8 mouse cellular contexts compared by ENCODE assay signal in genomic region chr10:21378196-21378944, GRCm38 (mm10). TPM values are rescaled to one million over a fixed set of nuclear protein-coding genes. Genes with fewer than 3 reads are reported as not detected.
DNase-seq lines count a peak whose midpoint lies in the region; ATAC-seq and TF ChIP-seq lines count a peak whose summit lies in the region.
"Had no signal": no experiment of that assay in that cellular context is flagged by ENCODE, and none has a peak within 500 bp of the region (broad histone marks: within the 10 kb centered on the region; RNA-seq: fewer than 3 reads in every experiment).

No protein-coding gene starts in this region.

- no peak overlapping the region for H3K4me3 ChIP-seq in midbrain, postnatal 0 days (ENCODE audit: low read depth, low read length)
- no peak overlapping the region for H3K4me3 ChIP-seq in midbrain, embryonic 16.5 days (ENCODE audit: low read depth, low read length)

- H3K36me3 ChIP-seq in midbrain, postnatal 0 days (ENCODE audit: insufficient read depth, low read length), result no peaks in the 10 kb centered on the region
- H3K36me3 ChIP-seq in midbrain, embryonic 16.5 days (ENCODE audit: control insufficient read depth, insufficient read depth, low read length), result no peaks in the 10 kb centered on the region

- no peak overlapping the region for H3K9ac ChIP-seq in midbrain, postnatal 0 days (replicated peaks; ENCODE audit: low read length, poor library complexity, severe bottlenecking)
- no peak overlapping the region for H3K9ac ChIP-seq in midbrain, embryonic 16.5 days (ENCODE audit: low read depth, low read length)

- TF ChIP-seq CTCF in midbrain, postnatal 0 days (IDR thresholded peaks at IDR 0.05), result peak; percentile 54

- no peaks in the 10 kb centered on the region for H3K9me3 ChIP-seq in midbrain, postnatal 0 days (ENCODE audit: low read length)
- H3K9me3 ChIP-seq in midbrain, embryonic 16.5 days (replicated peaks; ENCODE audit: control insufficient read depth, low read length, poor library complexity, severe bottlenecking), result no peaks in the 10 kb centered on the region

- H3K27me3 ChIP-seq in midbrain, postnatal 0 days (ENCODE audit: insufficient read depth, low read length), result no peaks in the 10 kb centered on the region
- no peaks in the 10 kb centered on the region for H3K27me3 ChIP-seq in midbrain, embryonic 16.5 days (ENCODE audit: control insufficient read depth, insufficient read depth, low read depth, low read length)

- ATAC-seq in midbrain, postnatal 0 days (ENCODE audit: low FRiP score), result no peak
- no peak for ATAC-seq in midbrain, embryonic 16.5 days

- no peak overlapping the region for H3K4me2 ChIP-seq in midbrain, postnatal 0 days (ENCODE audit: low read depth, low read length, poor library complexity, severe bottlenecking)
- H3K4me2 ChIP-seq in midbrain, embryonic 16.5 days (ENCODE audit: low read length), result no peak overlapping the region

- H3K4me1 ChIP-seq in midbrain, postnatal 0 days (ENCODE audit: insufficient read depth, low read length), result no peaks in the 10 kb centered on the region
- H3K4me1 ChIP-seq in midbrain, embryonic 16.5 days (ENCODE audit: control insufficient read depth, insufficient read depth, low read length), result no peaks in the 10 kb centered on the region

- no peak overlapping the region for H3K27ac ChIP-seq in midbrain, postnatal 0 days (ENCODE audit: low read depth, low read length)
- H3K27ac ChIP-seq in midbrain, embryonic 16.5 days (ENCODE audit: low read length), result no peak overlapping the region

- no peak for DNase-seq in midbrain, postnatal 0 days (ENCODE audit: low spot score)
- peak; percentile 44 for DNase-seq in adipocyte (ENCODE audit: low spot score)
- DNase-seq in kidney, adult 9 months, result peak; percentile 77
- peak; percentile 15 for DNase-seq in mesoderm, embryonic 11.5 days (ENCODE audit: low read depth, low spot score)
- no peak for DNase-seq in layer of hippocampus, adult 9-11 months
- no peak for DNase-seq in gastrocnemius, postnatal 25 days

- 74% methylated on average over 9 of the region's 9 CpGs for WGBS in midbrain, postnatal 0 days
- WGBS in midbrain, embryonic 16.5 days, result 71% methylated on average over 9 of the region's 9 CpGs

RNA-seq across cellular contexts. Expression of gene Aldh8a1, which starts 1.3 kb away (rescaled TPM):
- 0.11 TPM in 1 of 2 replicates, not detected in the other for total RNA-seq in midbrain, postnatal 0 days (2014; rRNA removed)
- not detected in 2 replicates for polyA plus RNA-seq in midbrain, postnatal 0 days (2015; fragmentation: Nextera tagmentation; extraction: Ambion mirVana)
- polyA plus RNA-seq in midbrain, embryonic 16.5 days (2015; fragmentation: Nextera tagmentation; extraction: Ambion mirVana), result not detected in 2 replicates
- total RNA-seq in gastrocnemius, postnatal 25 days (2021), result not detected
- polyA plus RNA-seq: neural tube, embryonic 11.5 days had no signal

Comparison
In these comparisons a context has a peak if more than half of its experiments do, and no peak if none do; other contexts are left out.
1. DNase-seq: peak in adipocyte (single experiment), kidney, adult 9 months (single experiment) and mesoderm, embryonic 11.5 days (single experiment); none in midbrain, postnatal 0 days (single experiment), layer of hippocampus, adult 9-11 months (single experiment) and gastrocnemius, postnatal 25 days (single experiment).